In genomic region chr7:141466045-141466394, GRCm38 (mm10) we compare ENCODE assay signal across 9 mouse cellular contexts. TPM values are rescaled to one million over a fixed set of nuclear protein-coding genes. Genes with fewer than 3 reads are reported as not detected.
DNase-seq lines count a peak whose midpoint lies in the region; ATAC-seq and TF ChIP-seq lines count a peak whose summit lies in the region.
"Had no signal": no experiment of that assay in that cellular context is flagged by ENCODE, and none has a peak within 500 bp of the region (broad histone marks: within the 10 kb centered on the region; RNA-seq: fewer than 3 reads in every experiment).

No protein-coding gene starts in this region.

- ATAC-seq in heart, embryonic 13.5 days (ENCODE audit: extremely low read depth, insufficient number of reproducible peaks, low FRiP score, low TSS enrichment): no peak
- ATAC-seq: forebrain, embryonic 15.5 days had no signal

- H3K4me2 ChIP-seq in heart, embryonic 13.5 days: peak overlapping the region; percentile 61; the same call in 1 of the 2 replicates

- peak overlapping the region; percentile 59 for H3K27ac ChIP-seq in heart, embryonic 13.5 days (replicated peaks)
- H3K27ac ChIP-seq in layer of hippocampus, adult 2 months: no peak overlapping the region
- H3K27ac ChIP-seq: forebrain, embryonic 15.5 days had no signal

- peaks cover 82% of the 10 kb centered on the region for H3K4me1 ChIP-seq in heart, embryonic 13.5 days

- H3K27me3 ChIP-seq in heart, embryonic 13.5 days (replicated peaks): peaks cover 51% of the 10 kb centered on the region

- H3K9ac ChIP-seq in heart, embryonic 13.5 days: peak overlapping the region; percentile 50; the same call in 1 of the 2 replicates
- H3K9ac ChIP-seq: forebrain, embryonic 15.5 days had no signal

- WGBS in heart, embryonic 13.5 days: 59% methylated on average over 7 of the region's 7 CpGs

- H3K36me3 ChIP-seq in heart, embryonic 13.5 days: peaks cover 19% of the 10 kb centered on the region

- no peak for TF ChIP-seq CTCF in layer of hippocampus, adult 2 months (conservative IDR thresholded peaks at IDR 0.05)

- H3K9me3 ChIP-seq in heart, embryonic 13.5 days: no peaks in the 10 kb centered on the region
- H3K9me3 ChIP-seq: forebrain, embryonic 15.5 days had no signal

- DNase-seq in cerebellum, adult 11-12 months: peak; percentile 44
- DNase-seq in cerebellum, postnatal 4 days (ENCODE audit: low spot score in 2 of 2): no peak
- peak; percentile 62 to 68 for DNase-seq in lung, adult 18-20 months
- no peak for DNase-seq in lung, postnatal 25 days (ENCODE audit: low spot score)
- peak; percentile 65 for DNase-seq in lung, postnatal 36 days
- no peak for DNase-seq in layer of hippocampus, adult 9-11 months
- DNase-seq in layer of hippocampus, adult 2 months (ENCODE audit: low spot score in 2 of 2): no peak

- no peak overlapping the region for H3K4me3 ChIP-seq in heart, embryonic 13.5 days
- no peak overlapping the region for H3K4me3 ChIP-seq in layer of hippocampus, adult 2 months
- H3K4me3 ChIP-seq: forebrain, embryonic 15.5 days had no signal

RNA-seq across cellular contexts. Expression of gene Cd151, which starts 1.2 kb away (rescaled TPM):
- 28.5 and 31.4 TPM in 2 replicates for polyA plus RNA-seq in heart, embryonic 13.5 days (2015; fragmentation: Nextera tagmentation; extraction: Ambion mirVana)
- 10 to 100 TPM; 23.4 to 25.1 TPM for total RNA-seq in layer of hippocampus, adult 2 months (2021)

RNA-seq across cellular contexts. Expression of gene Cracr2b, which starts 5.1 kb away (rescaled TPM):
- polyA plus RNA-seq in heart, embryonic 13.5 days (2015; fragmentation: Nextera tagmentation; extraction: Ambion mirVana): 20.2 and 23.0 TPM in 2 replicates
- 1 to 10 TPM; 4.1 to 6.7 TPM for total RNA-seq in layer of hippocampus, adult 2 months (2021)

RNA-seq across cellular contexts. Expression of gene Polr2l, which starts 8.9 kb away (rescaled TPM):
- 67.3 and 76.3 TPM in 2 replicates for polyA plus RNA-seq in heart, embryonic 13.5 days (2015; fragmentation: Nextera tagmentation; extraction: Ambion mirVana)
- 10 to 100 TPM; 38.7 TPM for total RNA-seq in layer of hippocampus, adult 2 months (2021)

RNA-seq across cellular contexts. Expression of gene Tspan4, which starts 9.0 kb away (rescaled TPM):
- polyA plus RNA-seq in heart, embryonic 13.5 days (2015; fragmentation: Nextera tagmentation; extraction: Ambion mirVana): 64.5 and 68.8 TPM in 2 replicates
- 10 to 100 TPM; 13.6 to 13.7 TPM for total RNA-seq in layer of hippocampus, adult 2 months (2021)

RNA-seq across cellular contexts. Expression of gene Pnpla2, which starts 11.0 kb away (rescaled TPM):
- polyA plus RNA-seq in heart, embryonic 13.5 days (2015; fragmentation: Nextera tagmentation; extraction: Ambion mirVana): 42.6 and 45.7 TPM in 2 replicates
- 10 to 100 TPM; 25.1 to 28.3 TPM for total RNA-seq in layer of hippocampus, adult 2 months (2021)

Comparison
In these comparisons a context has a peak if more than half of its experiments do, and no peak if none do; other contexts are left out.
1. DNase-seq: peak in cerebellum, adult 11-12 months (single experiment), lung, adult 18-20 months (2 of 2) and lung, postnatal 36 days (single experiment); none in cerebellum, postnatal 4 days (0 of 2), lung, postnatal 25 days (single experiment), layer of hippocampus, adult 9-11 months (single experiment) and layer of hippocampus, adult 2 months (0 of 2).